Mouse (Mus musculus) liver, adult 2 months (tissue): ENCODE data around the gene Phf5a.

Experiments used
- CTCF ChIP-seq: fragments of 200-500 bp; IDR thresholded peaks from 2 replicates; pipeline ENCODE4 v1.5.1; 2011; ENCODE audit warnings: low read depth, low read length, control low read depth
- POLR2A ChIP-seq: fragments of 200-500 bp; IDR thresholded peaks from 2 replicates; pipeline ENCODE4 v1.6.1; 2011; ENCODE audit warnings: low read length, control low read depth; ENCODE audit not compliant: insufficient read depth; ENCODE audit errors: extremely low read depth

DNA sequence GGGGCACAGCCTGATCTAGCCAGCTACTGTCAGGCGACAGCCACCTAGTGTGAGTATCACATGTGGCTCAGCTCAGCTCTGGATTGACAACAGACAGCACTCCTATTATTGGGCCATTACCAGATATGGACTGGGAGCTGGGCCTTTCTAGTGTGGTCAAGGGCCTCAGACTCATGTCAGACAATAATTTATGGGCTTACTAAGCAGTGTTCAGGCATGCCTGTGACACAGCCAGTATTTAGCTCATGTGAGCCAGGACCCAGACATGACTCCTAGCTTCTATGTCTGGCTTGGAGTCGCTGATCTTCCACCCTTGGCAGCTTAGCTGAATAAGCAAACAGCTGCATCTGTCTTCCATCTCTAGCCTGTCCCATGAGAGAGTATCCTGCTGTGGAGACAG lies 40.8 kb upstream of the Phf5a start:
- TF ChIP-seq CTCF (no peak), POLR2A (no peak)
